Comparison of ENCODE assay signal across 10 mouse cellular contexts in the genomic region with DNA sequence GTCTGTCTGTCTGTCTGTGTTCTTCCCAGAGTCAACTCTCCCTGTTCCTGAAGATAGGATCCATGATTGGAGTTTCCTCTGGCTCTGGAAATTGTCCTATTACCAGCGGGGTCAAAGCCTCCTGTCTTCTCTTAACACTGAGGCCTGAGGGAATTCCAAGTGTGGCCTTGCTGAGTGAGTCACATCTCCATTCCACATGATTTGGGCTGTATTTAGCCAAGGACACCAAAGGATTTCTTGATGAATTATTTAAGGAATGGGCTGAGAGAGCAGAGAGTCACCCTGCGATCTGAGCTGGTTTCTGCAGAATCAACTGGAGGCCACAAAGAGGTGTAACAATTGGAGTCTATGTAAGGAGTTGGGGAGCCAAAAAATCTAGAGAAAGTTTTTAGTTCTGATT.
"Had no signal": no experiment of that assay in that cellular context is flagged by ENCODE, and none has a peak within 500 bp of the region (broad histone marks: within the 10 kb centered on the region; RNA-seq: fewer than 3 reads in every experiment).

No protein-coding gene starts in this region.

- ATAC-seq: liver, postnatal 0 days; lung, postnatal 0 days; midbrain, embryonic 13.5 days; midbrain, embryonic 15.5 days had no signal

- DNase-seq: liver, postnatal 0 days; lung, adult 2 months; lung, postnatal 14 days; lung, postnatal 36 days; right cerebral cortex, postnatal 14 days; thymus, adult 2 months; thymus, postnatal 25 days had no signal
